Mouse (Mus musculus) thymus, postnatal 14 days (tissue): ENCODE measurements around the gene H2-M10.1.
"Not testable (repeated sequence)": the region's sequence is repeated elsewhere in the genome, so short reads cannot be mapped to it uniquely, and the experiment has no call there.

Source experiments
- DNase-seq: peaks from one replicate; pipeline ENCODE4 v3.0.0; 2021

Gene H2-M10.1

GRCm38 (mm10) chr17:36326055-36326454 lies at the start of gene H2-M10.1:
H2-M10.1 (minus strand) TSS chr17:36326155.
- DNase-seq = no peak

GRCm38 (mm10) chr17:36368317-36368716 lies 42.4 kb upstream of the H2-M10.1 start, which contains the start of gene H2-M10.3:
H2-M10.3 (minus strand) TSS chr17:36368417.
- not testable (repeated sequence) for DNase-seq

GRCm38 (mm10) chr17:36362404-36362803 lies 36.4 kb upstream of the H2-M10.1 start:
- not testable (repeated sequence) for DNase-seq

- DNase-seq = peak; percentile 56
Measured at GRCm38 (mm10) chr17:36357512-36357911, 31.6 kb upstream of the H2-M10.1 start.

- no peak for DNase-seq
Measured at GRCm38 (mm10) chr17:36355763-36356162, 29.8 kb upstream of the H2-M10.1 start.

GRCm38 (mm10) chr17:36355343-36355742 lies 29.4 kb upstream of the H2-M10.1 start:
- DNase-seq = peak; percentile 74

GRCm38 (mm10) chr17:36315689-36316253 lies 10.2 kb downstream of the H2-M10.1 start:
- DNase-seq = no peak

- peak; percentile 76 for DNase-seq
Measured at GRCm38 (mm10) chr17:36315041-36315688, 10.8 kb downstream of the H2-M10.1 start.

GRCm38 (mm10) chr17:36314511-36314910 lies 11.4 kb downstream of the H2-M10.1 start:
- peak; percentile 11 for DNase-seq

GRCm38 (mm10) chr17:36309293-36309692 lies 16.7 kb downstream of the H2-M10.1 start:
- DNase-seq = no peak

GRCm38 (mm10) chr17:36308855-36309254 lies 17.1 kb downstream of the H2-M10.1 start:
- peak; percentile 85 for DNase-seq

- no peak for DNase-seq
Measured at GRCm38 (mm10) chr17:36286390-36286789, 39.6 kb downstream of the H2-M10.1 start, which contains the start of gene H2-M10.2. H2-M10.2 (minus strand) TSS chr17:36286490.

- DNase-seq = no peak
Measured at GRCm38 (mm10) chr17:36281521-36282245, 44.3 kb downstream of the H2-M10.1 start.

GRCm38 (mm10) chr17:36274776-36275175 lies 51.2 kb downstream of the H2-M10.1 start:
- DNase-seq = no peak

GRCm38 (mm10) chr17:36273796-36274195 lies 52.2 kb downstream of the H2-M10.1 start:
- DNase-seq = peak; percentile 50
